Mouse (Mus musculus) mouse embryonic stem cell (cell line): ENCODE measurements at regions not wholly inside any gene's neighbourhood (a gene's known extent, or its start where the extent isn't known, plus 50 kb on each side); places are given as distances from the start of the nearest gene placed in this dataset.

Experiments
- in situ Hi-C, 2 experiments: fragments of 300-500 bp; cut with MboI; formaldehyde crosslinking; loops; 1 replicate in 1 of 2; 3 replicates in 1 of 2; pipeline ENCODE4 v1.14.3; 2019 to 2020; ENCODE audit warnings: low sequenced_read_pairs in 2 of 2, low pct_unique_long_range_greater_than_20kb in 1 of 2, mixed read lengths in 1 of 2; ENCODE audit not compliant: unreplicated experiment in 1 of 2

DNA sequence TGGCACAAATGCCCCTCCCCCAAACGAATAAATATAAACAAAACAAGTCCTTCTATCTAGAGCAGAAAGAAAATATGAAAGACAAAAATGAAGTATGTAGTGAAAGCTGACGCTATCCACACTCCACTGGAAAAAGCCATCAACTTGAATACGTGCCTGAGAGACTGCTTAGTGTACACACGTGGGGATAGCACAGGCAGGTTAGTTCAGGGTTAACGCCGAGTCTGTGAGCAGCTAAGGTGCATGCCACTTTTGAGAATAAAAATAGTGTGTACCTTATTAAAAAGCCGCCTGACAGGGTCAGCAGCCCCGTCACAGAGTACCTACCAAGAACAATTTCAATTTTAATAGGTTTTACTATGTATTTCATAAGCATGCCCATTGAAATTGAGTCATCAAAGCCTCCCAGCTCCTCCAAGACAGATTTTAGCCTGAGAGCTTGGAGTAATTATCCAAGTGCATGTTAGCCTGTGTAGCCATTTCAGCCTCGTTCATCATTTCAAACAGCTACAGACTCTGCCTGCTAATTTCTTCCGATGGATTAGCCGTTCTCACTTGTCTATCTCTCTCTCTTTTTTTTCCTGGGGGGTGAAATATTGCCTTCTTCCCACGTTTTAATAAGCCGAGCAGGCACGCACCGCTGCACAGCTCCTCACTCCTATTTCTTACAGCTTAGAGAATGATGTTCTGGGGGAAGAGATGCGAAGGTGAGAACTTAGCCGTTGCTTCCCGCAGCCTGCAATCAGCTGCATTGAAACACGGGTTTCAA, 59.2 kb upstream of the Rrp15 start:
- in situ Hi-C loops = no loop called here

DNA sequence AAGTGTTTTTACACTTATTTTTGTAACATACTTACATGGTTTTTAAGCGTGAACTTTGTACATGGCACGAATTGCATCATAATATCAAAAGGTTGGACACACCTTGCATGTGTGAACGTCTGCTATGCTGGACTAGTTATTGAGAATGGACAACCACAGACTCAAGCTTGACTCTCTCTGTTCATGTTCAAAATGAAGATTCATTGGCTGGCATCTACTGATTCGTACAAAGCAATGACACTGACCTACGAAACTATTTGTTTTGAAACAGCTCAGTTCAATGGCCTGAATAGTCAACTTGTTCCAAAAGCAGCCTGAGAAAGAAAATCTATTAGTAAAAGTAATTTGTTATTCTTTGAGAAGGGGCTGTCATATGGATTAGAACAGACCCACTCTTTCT, 55.3 kb upstream of the Rrp15 start:
- in situ Hi-C loops = no loop called here
